Mouse (Mus musculus) heart, postnatal 36 days (tissue): Measurements from ENCODE around the gene Myadm. TPM values are rescaled to one million over a fixed set of nuclear protein-coding genes. Genes with fewer than 3 reads are reported as not detected.
A peak's percentile ranks its signal among the peaks of the same experiment; 100 is the strongest.
"Not testable (repeated sequence)": the region's sequence is repeated elsewhere in the genome, so short reads cannot be mapped to it uniquely, and the experiment has no call there.

Experiments
- DNase-seq, 2 experiments: peaks; one replicate each; pipeline ENCODE4 v3.0.0; 2021 to 2022
- intact Hi-C: fragments of 180-260 bp; cut with DNase I; formaldehyde crosslinking; loops from one replicate; pipeline ENCODE4 v1.15.1; 2025
- total RNA-seq, 2 experiments: library from RNA; stranded (reverse); gene quantifications; 2 replicates each; pipeline ENCODE4 v1.2.3; 2021

Myadm gene
- total RNA-seq, 2 experiments from 2014 or later, result 160 to 162 TPM

DNA sequence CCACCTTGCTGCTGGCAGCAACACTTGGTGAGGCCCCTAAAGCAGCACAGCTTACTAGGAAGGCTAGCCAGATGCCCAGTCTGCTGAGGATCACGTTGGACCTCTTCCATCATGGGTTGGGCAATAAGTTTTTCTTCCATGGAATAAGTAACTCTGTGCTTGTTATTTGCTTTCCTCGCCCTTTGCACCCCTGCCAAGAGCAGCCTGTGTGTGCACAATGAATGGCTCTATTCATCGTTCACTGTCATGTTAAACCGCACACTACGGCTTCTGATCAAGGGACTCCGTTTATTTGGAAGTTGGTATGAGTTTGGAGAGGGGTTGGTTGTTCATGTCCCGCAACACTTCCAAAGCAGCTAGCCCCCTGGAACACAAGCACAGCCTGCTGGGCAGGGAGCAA, 1.7 kb upstream of the Myadm start:
- intact Hi-C loops, result loop anchor here (5.0 kb wide), 1 partner anchor 1210 kb away; no protein-coding TSS in a partner anchor
- no peak for DNase-seq

DNA sequence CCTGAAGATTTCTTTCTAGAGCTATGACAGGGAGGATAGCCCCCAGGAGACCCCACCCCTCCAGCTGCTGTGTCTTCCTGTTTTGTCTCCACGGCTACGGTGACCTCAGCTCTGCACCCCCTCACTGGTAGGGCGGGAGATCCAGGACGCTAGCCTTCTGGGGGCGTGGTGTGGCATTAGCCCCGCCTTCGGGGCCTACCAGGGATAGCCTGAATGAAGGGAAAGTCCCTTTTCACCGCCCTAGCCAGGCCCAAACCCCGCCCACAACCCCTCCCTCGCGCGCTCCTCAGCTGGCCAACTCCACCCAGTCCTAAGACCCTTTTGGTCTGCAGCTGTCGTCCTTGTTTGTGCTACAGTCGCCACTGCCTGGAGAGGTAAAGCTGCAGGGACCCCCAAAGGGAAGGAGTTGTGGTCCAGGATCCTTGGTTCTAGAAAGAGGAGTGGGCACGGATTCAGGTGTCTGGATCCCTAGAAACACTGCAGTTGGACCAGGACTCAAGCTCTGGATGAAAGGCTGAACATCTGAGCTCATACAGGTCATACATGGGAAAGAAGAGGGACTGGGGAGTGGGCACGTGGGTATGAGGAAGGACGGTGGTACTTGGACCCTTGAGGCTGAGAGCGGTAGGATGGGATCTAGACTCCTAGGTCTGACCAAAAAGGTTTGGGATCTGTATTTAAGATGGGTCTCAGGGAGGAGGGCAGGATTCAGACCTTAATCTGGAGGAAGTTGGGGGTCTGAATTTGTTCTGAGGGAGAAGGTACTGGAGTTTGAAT, 1.6 kb downstream of the Myadm start:
- intact Hi-C loops, result loop anchor here (1.0 kb wide), 1 partner anchor 15 kb away; no protein-coding TSS in a partner anchor

DNA sequence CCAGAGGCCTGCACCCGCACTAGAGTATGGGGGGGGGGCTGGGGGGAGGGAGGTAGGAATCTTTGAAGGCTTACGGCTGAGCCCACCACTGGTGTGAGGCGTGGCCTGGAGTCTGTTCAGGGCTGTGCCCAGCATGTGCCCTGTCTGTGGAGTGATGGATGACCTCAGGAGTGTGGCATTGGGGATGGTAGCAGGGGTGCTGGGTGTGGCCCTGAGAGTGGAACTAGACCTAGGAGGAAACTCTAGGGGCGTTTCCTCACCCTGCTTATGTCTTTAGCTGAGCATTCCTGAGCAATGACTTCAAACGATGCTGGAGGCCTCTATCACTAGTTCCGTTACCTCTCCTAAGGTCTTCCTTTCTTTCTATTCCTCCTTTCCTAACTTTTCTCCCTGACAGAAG, 2.3 kb downstream of the Myadm start:
- DNase-seq, result peak; percentile 44 to 55
- intact Hi-C loops, result no loop called here

More for the DNA sequence above, 1.6 kb downstream of the Myadm start:
- peak; percentile 96 to 97 for DNase-seq

DNA sequence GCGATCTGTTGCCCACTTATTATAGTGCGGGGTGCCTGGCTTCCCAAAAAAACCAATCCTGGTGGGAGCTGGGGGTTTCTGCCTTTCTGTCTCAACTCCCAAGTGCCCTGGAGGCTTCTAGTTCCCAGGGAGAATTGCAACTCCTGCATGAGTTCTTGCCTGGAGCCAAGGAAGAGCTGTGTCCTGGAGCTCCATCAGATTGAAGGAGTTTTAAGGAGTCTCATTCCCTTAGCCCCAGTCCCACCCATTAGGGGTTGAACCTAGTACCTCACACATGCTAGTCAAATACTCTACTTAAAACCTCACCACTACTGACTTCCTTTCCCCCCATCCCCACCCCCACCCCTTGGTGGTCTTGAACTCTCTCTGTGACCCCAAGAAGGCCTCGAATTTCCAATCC, 2.9 kb downstream of the Myadm start:
- intact Hi-C loops, result no loop called here
- no peak for DNase-seq

DNA sequence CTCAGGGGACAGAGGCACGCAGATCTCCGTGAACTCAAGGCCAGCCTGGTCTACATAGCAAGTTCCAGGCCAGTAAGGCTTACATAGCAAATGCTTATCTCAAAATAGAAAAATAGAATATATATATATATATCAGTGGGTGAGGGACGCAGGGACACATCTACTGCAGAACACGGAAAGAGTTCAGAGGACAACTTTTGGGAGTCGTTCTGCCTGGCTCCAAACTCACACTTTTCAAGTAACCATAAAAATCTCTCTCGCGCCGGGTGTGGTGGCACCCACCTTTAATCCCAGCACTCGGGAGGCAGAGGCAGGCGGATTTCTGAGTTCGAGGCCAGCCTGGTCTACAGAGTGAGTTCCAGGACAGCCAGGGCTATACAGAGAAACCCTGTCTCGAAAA, 3.4 kb downstream of the Myadm start:
- DNase-seq, intact Hi-C loops: not testable (repeated sequence)

DNA sequence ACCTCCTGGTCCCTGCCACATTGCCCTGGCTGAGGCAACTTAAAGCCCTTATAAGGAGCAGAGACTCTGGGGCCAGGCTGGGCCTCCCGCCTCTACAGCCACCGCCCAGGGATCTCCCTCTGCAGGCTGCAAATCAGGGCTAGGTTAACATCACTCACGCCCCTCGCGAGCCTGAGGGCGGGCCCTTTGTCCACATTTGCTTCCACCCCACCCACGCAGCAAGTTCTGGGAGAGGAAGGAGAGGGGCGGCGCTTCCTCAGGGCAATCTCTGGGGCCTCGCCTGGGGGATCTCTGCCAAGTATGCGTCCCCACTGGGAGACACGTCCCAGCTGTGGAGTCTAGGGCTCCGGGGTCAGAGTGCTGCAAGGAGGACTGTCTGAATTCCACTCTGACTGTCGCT, 3.9 kb downstream of the Myadm start:
- intact Hi-C loops, result no loop called here

DNA sequence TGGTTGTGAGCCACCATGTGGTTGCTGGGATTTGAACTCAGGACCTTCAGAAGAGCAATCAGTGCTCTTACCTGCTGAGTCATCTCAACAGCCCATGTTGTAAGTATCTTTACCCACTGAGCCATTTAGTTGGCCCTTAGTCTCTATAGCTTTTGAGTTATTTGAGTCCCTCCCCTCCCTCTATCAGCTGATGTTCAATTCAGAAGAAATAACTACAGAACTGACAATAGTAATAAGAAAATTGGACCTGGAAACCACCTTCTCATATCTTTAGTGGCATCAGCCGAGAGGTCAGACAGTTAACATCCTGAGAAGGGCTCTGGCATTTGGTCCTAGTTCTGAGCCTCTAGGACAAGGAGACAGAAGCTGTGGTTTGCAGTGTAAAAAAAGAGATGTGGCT, 5.9 kb downstream of the Myadm start:
- DNase-seq, result no peak
- intact Hi-C loops, result no loop called here

More for the DNA sequence above, 3.9 kb downstream of the Myadm start:
- DNase-seq, result peak; percentile 94

DNA sequence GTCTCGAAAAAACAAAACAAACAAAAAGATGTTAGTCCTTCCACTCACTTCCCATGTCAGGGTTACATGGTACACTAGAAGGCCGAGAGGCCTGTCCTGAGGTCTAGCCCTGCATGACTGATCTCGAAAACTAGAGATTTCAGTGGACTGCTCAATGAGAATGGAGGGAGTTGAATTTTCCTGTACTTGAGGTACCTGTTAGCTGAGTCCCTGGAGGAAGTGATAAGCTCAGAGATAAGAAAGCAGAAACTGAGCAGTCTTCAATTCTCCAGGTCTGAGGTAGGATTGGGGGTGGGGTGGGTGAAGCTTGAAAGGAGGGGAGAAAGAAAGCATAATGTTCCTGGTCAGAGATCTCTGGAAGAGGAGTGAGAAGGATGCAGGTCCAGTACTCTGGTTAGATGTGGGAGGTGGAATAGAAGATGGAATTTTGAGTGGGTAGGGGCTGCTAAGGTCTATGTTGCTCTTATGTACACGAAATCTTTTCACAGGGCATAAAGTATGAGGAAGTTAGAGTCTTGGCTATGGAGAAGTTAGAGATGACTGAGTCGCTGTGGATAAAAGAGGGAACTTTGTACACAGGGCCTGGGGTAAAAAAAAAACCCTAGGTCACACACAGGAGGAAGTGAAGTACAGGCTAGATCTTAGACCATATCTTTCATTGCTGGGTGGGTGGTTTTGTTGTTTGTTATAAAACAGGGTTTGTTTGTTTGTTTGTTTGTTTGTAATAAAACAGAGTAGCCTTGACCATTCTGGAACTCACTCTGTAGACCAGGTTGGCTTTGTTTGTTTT, 6.6 kb downstream of the Myadm start:
- no peak for DNase-seq
- intact Hi-C loops, result no loop called here

DNA sequence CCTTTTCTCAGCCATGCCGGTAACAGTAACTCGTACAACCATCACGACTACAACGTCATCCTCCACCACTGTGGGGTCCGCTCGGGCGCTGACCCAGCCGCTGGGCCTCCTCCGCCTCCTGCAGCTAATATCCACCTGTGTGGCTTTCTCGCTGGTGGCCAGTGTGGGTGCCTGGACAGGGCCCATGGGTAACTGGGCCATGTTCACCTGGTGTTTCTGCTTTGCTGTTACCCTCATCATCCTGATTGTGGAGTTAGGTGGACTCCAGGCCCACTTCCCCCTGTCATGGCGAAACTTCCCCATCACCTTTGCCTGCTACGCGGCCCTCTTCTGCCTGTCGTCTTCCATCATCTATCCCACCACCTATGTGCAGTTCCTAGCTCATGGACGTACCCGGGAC, 7.8 kb downstream of the Myadm start:
- DNase-seq, result no peak

DNA sequence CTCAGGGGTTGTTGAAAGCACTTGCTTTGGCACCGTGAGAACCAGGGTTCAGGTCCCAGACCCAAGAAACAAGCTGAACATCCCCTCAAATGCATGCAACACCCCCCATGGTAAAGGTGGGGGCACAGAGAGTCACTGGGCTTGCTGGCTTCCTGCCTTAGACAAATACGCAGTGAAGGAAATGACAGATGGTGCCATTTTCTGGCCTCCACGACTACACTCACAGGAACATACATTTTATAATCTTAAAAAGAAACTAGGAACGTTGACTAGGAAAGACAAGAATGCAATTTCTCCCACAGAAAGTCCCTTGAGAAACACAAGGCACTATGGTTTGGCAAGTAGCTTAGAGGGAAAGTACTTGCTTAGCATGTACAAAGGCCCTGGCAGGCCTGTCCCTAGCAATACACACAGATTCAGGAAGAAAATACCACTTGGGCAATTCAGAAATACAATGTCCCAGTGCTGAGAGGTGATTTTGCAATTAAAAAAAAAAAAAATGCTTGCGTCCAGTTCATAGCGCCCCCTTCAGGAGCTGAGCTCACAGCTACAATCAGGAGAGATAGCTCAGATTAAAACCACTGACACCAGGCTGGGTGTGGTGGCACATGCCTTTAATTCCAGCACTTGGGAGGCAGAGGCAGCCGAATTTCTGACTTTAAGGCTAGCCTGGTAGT, 11.2 kb downstream of the Myadm start:
- peak in 1 of 2 experiments; percentile 29 for DNase-seq
- intact Hi-C loops, result loop anchor here (2.0 to 5.0 kb wide), 3 partner anchors 19 to 78 kb away; no protein-coding TSS in a partner anchor

More for the DNA sequence above, 7.8 kb downstream of the Myadm start:
- intact Hi-C loops, result no loop called here

DNA sequence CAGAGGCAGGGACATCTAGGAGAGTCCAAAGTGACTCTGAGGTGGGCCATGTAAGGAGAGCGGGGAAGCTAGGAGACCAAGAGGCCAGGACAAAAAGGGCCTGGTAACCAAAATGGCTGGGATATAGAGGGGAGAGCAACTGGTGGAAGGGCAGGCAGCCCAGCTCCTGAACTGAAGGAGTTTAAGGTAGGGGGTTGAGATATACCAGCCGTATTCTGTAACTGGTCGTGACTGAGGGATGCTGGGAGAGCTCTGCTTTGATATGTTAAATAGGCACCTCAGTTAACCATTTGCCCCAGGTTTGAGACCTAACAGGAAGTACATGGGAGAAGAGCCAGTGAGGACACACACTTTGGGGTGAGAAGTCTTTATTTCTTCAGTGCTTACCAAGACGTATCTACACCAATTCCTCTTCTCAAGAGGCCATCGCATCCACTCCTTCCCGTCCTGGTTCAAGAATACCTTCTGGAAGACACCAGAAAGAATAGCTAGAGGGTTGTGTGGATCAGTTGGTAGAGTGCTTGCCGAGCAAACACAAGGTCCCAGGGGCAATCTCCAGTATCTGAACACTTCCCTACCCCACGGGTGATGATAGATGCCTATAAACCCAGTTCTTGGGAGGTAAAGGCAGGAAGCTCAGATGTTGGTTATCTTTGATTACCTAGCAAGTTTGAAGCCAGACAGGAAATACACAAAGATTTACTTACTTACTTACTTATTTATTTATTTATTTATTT, 12.2 kb downstream of the Myadm start:
- no peak for DNase-seq
- intact Hi-C loops, result loop anchor here (2.0 to 5.0 kb wide), 3 partner anchors 20 to 79 kb away; no protein-coding TSS in a partner anchor

DNA sequence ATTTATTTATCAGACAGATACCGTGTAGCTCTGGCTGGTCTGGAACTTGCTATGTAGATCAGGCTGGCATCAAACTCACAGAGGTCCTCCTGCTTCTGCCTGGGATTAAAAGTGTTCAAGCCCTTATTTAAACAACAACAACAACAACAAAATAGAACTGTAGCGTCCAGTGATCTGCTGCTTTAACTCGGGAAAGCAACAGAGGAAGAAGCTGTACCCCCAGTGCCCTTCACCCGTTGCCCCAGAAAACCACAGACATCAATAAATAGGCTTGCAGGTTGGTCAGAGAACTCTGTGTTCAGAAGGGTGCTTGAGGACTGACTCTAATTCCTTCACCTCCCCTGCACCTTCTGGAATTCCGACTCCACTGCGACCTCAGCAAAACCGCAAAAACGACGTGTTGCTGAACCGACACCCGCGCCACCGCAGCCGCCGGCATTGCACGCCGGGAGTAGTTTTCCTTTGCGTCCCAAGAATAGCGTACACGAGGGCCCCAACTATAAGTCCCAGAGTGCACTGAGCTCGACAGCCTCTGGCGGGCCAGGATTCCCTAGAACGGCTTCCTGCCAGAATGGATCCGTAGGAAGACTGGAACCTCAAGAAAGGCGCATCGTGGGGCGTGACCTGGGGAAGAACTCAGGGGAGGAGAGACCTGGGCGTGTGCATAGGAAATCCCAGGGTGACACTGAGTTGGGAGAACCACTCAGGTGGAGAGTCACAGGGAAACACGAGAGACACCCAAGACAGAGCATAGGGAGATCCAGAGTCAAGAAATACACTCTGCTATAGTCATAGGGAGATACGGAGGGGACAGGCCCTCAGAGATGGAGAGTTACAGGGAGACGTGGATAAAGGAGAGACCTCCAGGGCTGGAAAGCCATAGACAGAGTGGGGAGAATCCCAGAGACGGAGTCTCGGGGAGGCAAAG, 13.0 kb downstream of the Myadm start:
- intact Hi-C loops, result loop anchor here (2.0 to 5.0 kb wide), 3 partner anchors 21 to 80 kb away; no protein-coding TSS in a partner anchor
- DNase-seq, result peak; percentile 56 to 62

DNA sequence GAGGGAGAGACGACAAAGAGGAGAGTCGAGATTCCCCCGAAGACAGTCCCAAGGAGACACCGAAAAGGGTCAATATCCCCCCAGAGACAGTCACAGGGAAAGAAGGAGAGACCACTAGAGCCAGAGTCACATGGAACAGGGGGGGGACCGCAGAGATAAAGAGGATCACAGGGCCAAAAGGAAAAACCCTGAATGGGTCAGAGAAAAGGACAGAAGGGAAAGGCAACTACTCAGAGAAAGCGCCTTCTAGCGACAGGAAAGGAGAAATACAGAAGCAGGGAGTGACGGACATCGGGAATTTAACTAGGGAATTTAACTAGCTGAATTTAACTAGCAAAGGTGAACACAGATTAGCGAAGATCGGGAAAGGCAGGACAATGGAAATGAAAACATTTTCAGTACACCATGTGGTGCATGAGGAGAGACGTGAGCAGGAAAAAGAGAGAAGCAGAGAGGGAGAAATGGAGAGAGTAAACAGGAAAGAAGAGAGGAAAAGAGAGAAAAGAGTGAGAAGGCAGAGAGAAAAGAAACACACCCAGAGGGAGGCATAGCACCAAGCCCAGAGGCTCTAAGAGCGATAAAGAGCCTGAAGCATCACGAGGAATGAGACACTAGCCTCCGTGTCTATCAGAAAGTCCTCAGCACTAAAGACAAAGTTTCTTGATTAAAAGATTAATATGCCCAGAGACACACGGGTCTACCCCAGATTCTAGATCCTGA, 13.8 kb downstream of the Myadm start:
- peak in 1 of 2 experiments; percentile 32 for DNase-seq
- intact Hi-C loops, result loop anchor here (5.0 kb wide), 2 partner anchors 40 to 80 kb away; no protein-coding TSS in a partner anchor

DNA sequence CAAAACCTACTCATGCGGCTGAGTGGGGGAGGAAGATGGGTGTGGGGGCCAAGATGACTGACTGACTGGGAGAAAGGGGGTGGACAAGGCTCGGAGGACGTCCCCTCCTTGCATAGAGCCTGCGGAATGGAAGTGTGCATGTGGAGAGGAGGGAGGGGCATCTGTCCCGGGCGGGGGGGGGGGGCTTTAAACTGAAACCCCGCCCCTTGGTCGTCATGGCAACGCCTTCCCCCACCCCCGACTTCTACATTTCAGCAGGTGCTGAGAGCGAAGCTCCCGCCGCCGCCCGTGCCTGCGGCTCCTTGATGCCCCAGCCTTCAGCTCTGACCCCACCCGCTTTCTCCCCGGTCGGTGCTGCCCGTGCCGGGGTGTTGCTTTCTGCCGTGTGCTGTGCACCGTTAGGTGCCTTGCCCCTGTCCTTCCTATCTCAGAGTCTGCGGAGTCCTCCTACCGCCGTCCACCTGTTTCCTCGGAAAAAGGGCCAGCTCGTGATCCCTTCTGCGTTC, 14.4 kb downstream of the Myadm start:
- intact Hi-C loops, result loop anchor here (5.0 kb wide), 2 partner anchors 41 to 81 kb away; no protein-coding TSS in a partner anchor
- DNase-seq, result peak in 1 of 2 experiments; percentile 33

DNA sequence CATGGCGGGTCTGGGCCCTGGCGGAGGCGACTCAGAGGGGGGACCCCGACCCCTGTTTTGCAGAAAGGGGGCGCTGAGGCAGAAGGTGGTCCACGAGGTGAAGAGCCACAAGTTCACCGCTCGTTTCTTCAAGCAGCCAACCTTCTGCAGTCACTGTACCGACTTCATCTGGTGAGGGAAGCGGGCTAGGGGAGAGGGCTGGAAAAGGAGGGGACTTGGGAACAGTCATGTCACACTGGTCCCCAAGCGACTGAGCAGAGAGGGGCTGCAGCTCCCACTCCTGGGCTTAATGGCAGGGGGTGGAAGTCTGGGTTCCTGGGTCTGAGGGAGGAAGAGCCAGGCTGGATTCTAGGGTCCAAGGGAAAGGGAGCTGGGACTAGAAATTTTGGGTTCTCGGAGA, 14.9 kb downstream of the Myadm start:
- intact Hi-C loops, result loop anchor here (5.0 kb wide), 2 partner anchors 41 to 81 kb away; no protein-coding TSS in a partner anchor
- DNase-seq, result no peak

DNA sequence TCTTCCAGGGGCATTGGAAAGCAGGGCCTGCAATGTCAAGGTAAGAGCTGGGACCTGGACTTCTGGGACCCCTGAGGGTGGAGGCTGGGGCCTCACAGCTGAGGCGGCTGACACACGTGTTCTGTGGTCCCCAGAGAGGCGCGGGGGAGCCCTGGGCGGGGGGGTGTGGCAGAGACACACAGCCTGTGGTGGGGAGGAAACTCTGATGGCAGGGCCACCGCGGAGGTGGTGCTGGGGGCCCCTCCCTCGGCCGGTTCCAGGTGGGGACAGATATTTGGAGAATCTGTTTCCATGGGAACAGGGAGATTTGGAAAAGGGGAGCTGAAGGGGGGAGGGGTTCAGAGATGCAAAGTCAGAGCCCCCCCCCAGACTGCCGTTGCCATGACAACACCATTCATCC, 15.4 kb downstream of the Myadm start:
- intact Hi-C loops, result loop anchor here (5.0 kb wide), 2 partner anchors 42 to 82 kb away; no protein-coding TSS in a partner anchor
- no peak for DNase-seq

DNA sequence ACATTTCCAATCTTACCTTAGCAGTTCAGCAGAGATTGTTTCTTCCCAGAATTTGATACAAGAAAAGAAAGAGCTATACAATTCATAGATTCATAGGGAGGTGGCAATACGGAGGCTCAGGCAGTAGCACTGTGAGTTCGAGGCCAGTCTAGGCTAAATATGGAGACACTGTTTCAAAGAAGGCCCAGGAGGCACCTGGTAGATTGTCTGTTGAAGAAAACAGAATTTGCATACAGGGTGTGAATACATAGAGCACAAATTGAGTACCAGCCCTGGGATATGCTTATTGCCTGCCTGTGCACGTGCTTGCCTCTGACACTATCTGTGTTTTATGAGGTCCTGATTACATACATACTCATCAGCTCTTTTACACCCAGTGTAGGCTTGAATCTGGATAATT, 17.5 kb downstream of the Myadm start:
- DNase-seq, result no peak
- intact Hi-C loops, result no loop called here

DNA sequence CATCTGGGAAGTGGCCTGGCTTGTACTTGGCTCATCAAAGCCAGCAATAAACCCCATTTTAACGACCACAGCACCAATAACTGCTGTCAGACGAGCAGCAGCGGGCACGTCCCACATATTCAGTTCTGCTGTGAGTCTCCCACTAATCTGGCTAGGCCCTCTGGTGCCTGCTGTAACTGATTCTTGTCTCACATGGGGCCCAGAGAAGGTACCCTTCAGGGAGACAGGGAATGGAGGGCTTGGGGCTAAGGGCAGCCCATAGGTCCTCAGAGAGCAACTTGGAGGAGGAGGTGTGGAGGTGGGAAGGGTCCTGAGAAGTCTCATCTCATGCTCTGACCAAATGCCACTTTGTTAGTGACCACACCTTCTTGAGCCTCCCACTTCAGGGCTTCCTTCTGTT, 19.8 kb downstream of the Myadm start:
- intact Hi-C loops, result no loop called here
- DNase-seq, result no peak
